Mouse (Mus musculus) activated CD4-positive, CD25-positive, alpha-beta regulatory T cell (primary cell): ENCODE results near the gene Pom121l12. TPM values are rescaled to one million over a fixed set of nuclear protein-coding genes. Genes with fewer than 3 reads are reported as not detected.

Experiments
- polyA plus RNA-seq, 2 experiments: library from polyadenylated mRNA; unstranded; fragments of 100-300 nt; shearing (Covaris generic); gene quantifications; one replicate each; pipeline ENCODE4 v1.2.1; 2017

Pom121l12 gene
- polyA plus RNA-seq, result not detected

GRCm38 (mm10) chr11:14598976-14599375 lies at the start of gene Pom121l12:
Pom121l12 (plus strand) TSS chr11:14599276.

